Mouse (Mus musculus): ENCODE measurements around the gene Smad1. TPM values are rescaled to one million over a fixed set of nuclear protein-coding genes. Genes with fewer than 3 reads are reported as not detected.

Gene Smad1
- polyA plus RNA-seq, 1 experiment, result 23.8 TPM

DNA sequence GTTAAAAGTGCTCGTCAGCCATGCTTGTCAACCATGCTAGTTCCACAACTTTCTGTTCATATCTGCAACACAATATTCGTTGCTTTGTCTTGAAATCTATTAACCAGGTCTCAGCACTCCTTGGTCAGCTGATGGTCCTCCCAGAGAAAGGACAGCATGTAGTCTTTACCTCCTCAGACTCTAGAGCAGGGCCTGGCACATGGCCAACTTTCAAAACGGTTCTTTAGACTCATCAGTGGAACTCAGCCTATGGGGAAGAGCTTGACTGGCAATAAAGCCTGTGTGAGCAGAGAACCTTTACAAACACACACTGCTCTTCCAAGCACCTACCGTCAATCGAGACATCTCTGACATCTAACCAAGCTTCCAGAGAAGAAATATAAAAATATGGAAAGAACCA is 109.7 kb downstream of the Smad1 start:
- TF ChIP-seq CTCF (IDR thresholded peaks at IDR 0.05; ENCODE audit: low read depth, low read length) (no peak), EP300 (IDR thresholded peaks at IDR 0.05; ENCODE audit: insufficient read depth, low read depth, low read length) (no peak), POLR2A (IDR thresholded peaks at IDR 0.05; ENCODE audit: insufficient read depth, low read length) (no peak)
- Histone ChIP-seq H3K27ac (ENCODE audit: insufficient read depth, low read length) (no peak overlapping the region), H3K9me3 (replicated peaks; ENCODE audit: control insufficient read depth, insufficient read depth, low read length, poor library complexity, severe bottlenecking) (no peaks in the 10 kb centered on the region), H3K4me3 (ENCODE audit: low read depth, low read length) (no peak overlapping the region), H3K36me3 (ENCODE audit: control insufficient read depth, insufficient read depth, low read length, poor library complexity, severe bottlenecking) (no peaks in the 10 kb centered on the region), H3K4me1 (ENCODE audit: control insufficient read depth, insufficient read depth, low read length) (no peaks in the 10 kb centered on the region), H3K27me3 (ENCODE audit: control insufficient read depth, insufficient read depth, low read length, poor library complexity, severe bottlenecking) (no peaks in the 10 kb centered on the region), H3K9ac (ENCODE audit: low read depth, poor library complexity, severe bottlenecking) (no peak overlapping the region)

DNA sequence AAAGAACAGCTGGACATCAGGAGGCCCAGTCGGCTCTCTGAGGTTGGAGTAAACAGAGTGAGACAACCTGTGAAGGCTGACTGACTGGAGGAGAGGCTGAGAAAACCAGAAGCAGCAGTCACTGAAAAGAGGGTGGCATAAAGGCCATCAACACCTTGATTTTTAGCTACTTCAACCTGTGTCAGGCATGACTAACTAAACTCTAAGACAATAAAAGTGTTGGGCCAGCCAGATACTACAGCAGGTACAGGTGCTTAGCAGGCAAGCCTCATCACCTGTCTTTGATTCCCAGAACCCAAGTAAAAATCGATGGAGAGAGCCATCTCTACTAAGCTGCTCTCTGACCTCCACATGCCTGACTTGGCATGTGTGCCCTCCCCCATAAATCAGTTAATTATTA is 110.6 kb downstream of the Smad1 start:
- H3K9ac ChIP-seq (ENCODE audit: low read depth, poor library complexity, severe bottlenecking), result no peak overlapping the region
- H3K4me3 ChIP-seq (ENCODE audit: low read depth, low read length), result no peak overlapping the region
- no peak for TF ChIP-seq CTCF (IDR thresholded peaks at IDR 0.05; ENCODE audit: low read depth, low read length)
- no peak for TF ChIP-seq EP300 (IDR thresholded peaks at IDR 0.05; ENCODE audit: insufficient read depth, low read depth, low read length)
- TF ChIP-seq POLR2A (IDR thresholded peaks at IDR 0.05; ENCODE audit: insufficient read depth, low read length), result no peak
- H3K36me3 ChIP-seq (ENCODE audit: control insufficient read depth, insufficient read depth, low read length, poor library complexity, severe bottlenecking), result no peaks in the 10 kb centered on the region
- H3K27ac ChIP-seq (ENCODE audit: insufficient read depth, low read length), result no peak overlapping the region
- H3K27me3 ChIP-seq (ENCODE audit: control insufficient read depth, insufficient read depth, low read length, poor library complexity, severe bottlenecking), result no peaks in the 10 kb centered on the region
- H3K9me3 ChIP-seq (replicated peaks; ENCODE audit: control insufficient read depth, insufficient read depth, low read length, poor library complexity, severe bottlenecking), result no peaks in the 10 kb centered on the region
- no peaks in the 10 kb centered on the region for H3K4me1 ChIP-seq (ENCODE audit: control insufficient read depth, insufficient read depth, low read length)

Other genes starting within 250 kb of the Smad1 start
- not detected in 2 replicates for gene 1700011L22Rik, start 150.9 kb downstream of the Smad1 start, polyA plus RNA-seq (2011; ENCODE audit: insufficient read depth, insufficient read length, low read depth, missing spikeins)
- 6.1 TPM in 2 replicates for gene Mmaa, start 104.6 kb downstream of the Smad1 start, polyA plus RNA-seq (2011; ENCODE audit: insufficient read depth, insufficient read length, low read depth, missing spikeins)
- gene Otud4, start 240.1 kb upstream of the Smad1 start, polyA plus RNA-seq (2011; ENCODE audit: insufficient read depth, insufficient read length, low read depth, missing spikeins), result 141 and 161 TPM in 2 replicates